In genomic region chr19:42655006-42655405, GRCm38 (mm10) we compare ENCODE assay signal across 9 mouse cellular contexts. TPM values are rescaled to one million over a fixed set of nuclear protein-coding genes. Genes with fewer than 3 reads are reported as not detected.
DNase-seq lines count a peak whose midpoint lies in the region; ATAC-seq and TF ChIP-seq lines count a peak whose summit lies in the region.
"Had no signal": no experiment of that assay in that cellular context is flagged by ENCODE, and none has a peak within 500 bp of the region (broad histone marks: within the 10 kb centered on the region; RNA-seq: fewer than 3 reads in every experiment).

No protein-coding gene starts in this region.

- TF ChIP-seq POLR2A in liver, adult 2 months (IDR thresholded peaks at IDR 0.05; ENCODE audit: extremely low read depth, insufficient read depth, low read length): no peak
- TF ChIP-seq POLR2A in cerebellum, adult 2 months (IDR thresholded peaks at IDR 0.05; ENCODE audit: borderline replicate concordance, insufficient read depth, low read length): no peak

- TF ChIP-seq CTCF in liver, adult 2 months (IDR thresholded peaks at IDR 0.05; ENCODE audit: low read depth, low read length): peak; percentile 97
- TF ChIP-seq CTCF in cerebellum, adult 2 months (IDR thresholded peaks at IDR 0.05; ENCODE audit: borderline replicate concordance, insufficient read depth, low read depth, low read length): peak; percentile 77

- H3K4me2 ChIP-seq in liver, embryonic 12.5 days: no peak overlapping the region
- H3K4me2 ChIP-seq: lung, embryonic 15.5 days had no signal

- no peak overlapping the region for H3K27ac ChIP-seq in liver, adult 2 months (replicated peaks; ENCODE audit: insufficient read depth, low read depth, low read length)
- H3K27ac ChIP-seq in liver, embryonic 12.5 days: no peak overlapping the region
- no peak overlapping the region for H3K27ac ChIP-seq in cerebellum, adult 2 months (ENCODE audit: insufficient read depth, low read length)
- H3K27ac ChIP-seq: lung, embryonic 15.5 days had no signal

- no peaks in the 10 kb centered on the region for H3K36me3 ChIP-seq in liver, adult 2 months (ENCODE audit: control insufficient read depth, insufficient read depth, low read length)
- H3K36me3 ChIP-seq in liver, embryonic 12.5 days: no peaks in the 10 kb centered on the region
- H3K36me3 ChIP-seq: lung, embryonic 15.5 days had no signal

- H3K79me2 ChIP-seq in liver, adult 2 months (ENCODE audit: control insufficient read depth, insufficient read depth, low read length): no peaks in the 10 kb centered on the region

- no peak; the same call in 1 of the 2 replicates for ATAC-seq in liver, embryonic 12.5 days

- no peak overlapping the region for H3K9ac ChIP-seq in liver, adult 2 months (ENCODE audit: low read depth, low read length)
- no peak overlapping the region for H3K9ac ChIP-seq in liver, embryonic 12.5 days
- H3K9ac ChIP-seq: lung, embryonic 15.5 days had no signal

- H3K4me3 ChIP-seq in liver, adult 2 months (ENCODE audit: insufficient read depth, low read depth, low read length): no peak overlapping the region
- H3K4me3 ChIP-seq in liver, embryonic 12.5 days: no peak overlapping the region
- H3K4me3 ChIP-seq in cerebellum, adult 2 months (replicated peaks; ENCODE audit: insufficient read depth, low read depth, low read length): no peak overlapping the region
- H3K4me3 ChIP-seq: lung, embryonic 15.5 days had no signal

- H3K4me1 ChIP-seq in liver, adult 2 months (ENCODE audit: control insufficient read depth, insufficient read depth, low read length): 0 out of 2 replicates have a peak, but pooled peaks cover 2% of the 10 kb centered on the region
- no peaks in the 10 kb centered on the region; the same call in 1 of the 2 replicates for H3K4me1 ChIP-seq in liver, embryonic 12.5 days
- H3K4me1 ChIP-seq in cerebellum, adult 2 months (ENCODE audit: control insufficient read depth, insufficient read depth, low read length): no peaks in the 10 kb centered on the region

- 47% methylated on average over 1 of the region's 1 CpGs for WGBS in liver, adult 2 months
- WGBS in liver, embryonic 12.5 days (ENCODE audit: insufficient replicate concordance): 37% methylated on average over 1 of the region's 1 CpGs
- WGBS in cerebellum, adult 2 months: 52% methylated on average over 1 of the region's 1 CpGs

- peak; percentile 51 for DNase-seq in liver, adult 2 months (ENCODE audit: extremely low read depth, low read depth, low spot score)
- DNase-seq in cerebellum, adult 2 months: peak; percentile 73 to 79
- DNase-seq in frontal cortex, postnatal 25 days (ENCODE audit: low spot score in 2 of 2): peak; percentile 54 to 57
- DNase-seq in induced T-regulatory cell, adult 2 months (ENCODE audit: low read depth): peak; percentile 14
- DNase-seq in left cerebral cortex, postnatal 36 days (ENCODE audit: low spot score in 2 of 2): peak; percentile 55 to 59
- peak; percentile 5 for DNase-seq in naive thymus-derived CD4-positive, alpha-beta T cell, adult 2 months (ENCODE audit: low read depth)
- peak; percentile 11 to 18 for DNase-seq in thymus, postnatal 36 days

- H3K27me3 ChIP-seq in liver, adult 2 months (ENCODE audit: control insufficient read depth, insufficient read depth, low read length): no peaks in the 10 kb centered on the region
- H3K27me3 ChIP-seq in liver, embryonic 12.5 days (replicated peaks): peaks cover 17% of the 10 kb centered on the region; the same call in 1 of the 2 replicates
- no peaks in the 10 kb centered on the region for H3K27me3 ChIP-seq in cerebellum, adult 2 months (ENCODE audit: control insufficient read depth, insufficient read depth, low read length)

- H3K9me3 ChIP-seq in liver, embryonic 12.5 days (replicated peaks): no peaks in the 10 kb centered on the region
- H3K9me3 ChIP-seq: lung, embryonic 15.5 days had no signal

- intact Hi-C loops in left cerebral cortex, postnatal 36 days (cut with DNase I): loop anchor here (2.0 to 10.0 kb wide), 3 partner anchors 66 to 338 kb away; no protein-coding TSS in a partner anchor

RNA-seq across cellular contexts. Expression of gene Loxl4, which starts 42.4 kb away (rescaled TPM):
- total RNA-seq in liver, adult 2 months (2014; rRNA removed): 0.74 and 1.1 TPM in 2 replicates
- 2.3 and 4.3 TPM in 2 replicates for polyA plus RNA-seq in liver, adult 2 months (2012; rRNA removed)
- 0.08 and 0.11 TPM in 2 replicates for polyA plus RNA-seq in liver, embryonic 12.5 days (2016; fragmentation: Nextera tagmentation; extraction: Ambion mirVana)
- polyA plus RNA-seq in cerebellum, adult 2 months (2012; rRNA removed): 0.11 and 0.23 TPM in 2 replicates
- under 1 TPM; 0.20 to 0.36 TPM for total RNA-seq in left cerebral cortex, postnatal 36 days (2021)

Comparison
In these comparisons a context has a peak if more than half of its experiments do, and no peak if none do; other contexts are left out.
1. DNase-seq: peak in every context shown above with its lines; median percentile 76 in cerebellum, adult 2 months; 57 in left cerebral cortex, postnatal 36 days; 56 in frontal cortex, postnatal 25 days; 51 in liver, adult 2 months; 14 in thymus, postnatal 36 days; 14 in induced T-regulatory cell, adult 2 months; 5 in naive thymus-derived CD4-positive, alpha-beta T cell, adult 2 months.